Mouse (Mus musculus) embryo, embryonic 10 days (tissue): ENCODE measurements around the gene Coq8b.

Experiments used
- DNase-seq: peaks from one replicate; pipeline ENCODE4 v3.0.0-alpha.2; 2015; ENCODE audit warnings: low spot score

Coq8b gene

GRCm38 (mm10) chr7:27232781-27233281 lies at the start of gene Coq8b:
Coq8b (plus strand) TSS chr7:27233023.
- DNase-seq, result peak; percentile 98

- DNase-seq, result peak; percentile 62
Measured at GRCm38 (mm10) chr7:27184964-27185363, 47.9 kb upstream of the Coq8b start.

- no peak for DNase-seq
Measured at GRCm38 (mm10) chr7:27185986-27186385, 46.8 kb upstream of the Coq8b start.

GRCm38 (mm10) chr7:27189271-27189931 lies 43.4 kb upstream of the Coq8b start:
- DNase-seq, result no peak

- no peak for DNase-seq
Measured at GRCm38 (mm10) chr7:27192434-27192833, 40.4 kb upstream of the Coq8b start.

GRCm38 (mm10) chr7:27193731-27194130 lies 39.1 kb upstream of the Coq8b start:
- no peak for DNase-seq

- DNase-seq, result peak; percentile 99
Measured at GRCm38 (mm10) chr7:27195681-27196611, 36.9 kb upstream of the Coq8b start, which contains the start of the genes BC024978 and Snrpa. BC024978 (plus strand) TSS chr7:27195781. Snrpa (minus strand) TSS chr7:27196271.

- DNase-seq, result no peak
Measured at GRCm38 (mm10) chr7:27197136-27197535, 35.7 kb upstream of the Coq8b start.

GRCm38 (mm10) chr7:27197634-27198033 lies 35.2 kb upstream of the Coq8b start:
- no peak for DNase-seq

GRCm38 (mm10) chr7:27198355-27198754 lies 34.5 kb upstream of the Coq8b start:
- no peak for DNase-seq

- DNase-seq, result no peak
Measured at GRCm38 (mm10) chr7:27198779-27199178, 34.0 kb upstream of the Coq8b start.

GRCm38 (mm10) chr7:27203730-27204449 lies 28.9 kb upstream of the Coq8b start:
- DNase-seq, result no peak

GRCm38 (mm10) chr7:27212626-27213025 lies 20.2 kb upstream of the Coq8b start:
- no peak for DNase-seq

GRCm38 (mm10) chr7:27218586-27218985 lies 14.2 kb upstream of the Coq8b start:
- DNase-seq, result no peak

- DNase-seq, result no peak
Measured at GRCm38 (mm10) chr7:27219937-27220336, 12.9 kb upstream of the Coq8b start.

GRCm38 (mm10) chr7:27221939-27222338 lies 10.9 kb upstream of the Coq8b start:
- no peak for DNase-seq

GRCm38 (mm10) chr7:27222538-27222937 lies 10.3 kb upstream of the Coq8b start:
- no peak for DNase-seq

- no peak for DNase-seq
Measured at GRCm38 (mm10) chr7:27224877-27225575, 7.8 kb upstream of the Coq8b start.

GRCm38 (mm10) chr7:27227276-27227675 lies 5.5 kb upstream of the Coq8b start:
- no peak for DNase-seq

GRCm38 (mm10) chr7:27227676-27228075 lies 5.1 kb upstream of the Coq8b start:
- DNase-seq, result no peak

GRCm38 (mm10) chr7:27228281-27228821 lies 4.5 kb upstream of the Coq8b start, which contains the start of gene Itpkc:
Itpkc (minus strand) TSS chr7:27228661.
- DNase-seq, result peak; percentile 99
